Mouse (Mus musculus) MN1 (cell line): ENCODE measurements at regions not wholly inside any gene's neighbourhood (a gene's known extent, or its start where the extent isn't known, plus 50 kb on each side); places are given as distances from the start of the nearest gene placed in this dataset.

Source experiments
- DNase-seq: peaks from one replicate; pipeline ENCODE4 v3.0.0-alpha.2; 2016; ENCODE audit warnings: low spot score

DNA sequence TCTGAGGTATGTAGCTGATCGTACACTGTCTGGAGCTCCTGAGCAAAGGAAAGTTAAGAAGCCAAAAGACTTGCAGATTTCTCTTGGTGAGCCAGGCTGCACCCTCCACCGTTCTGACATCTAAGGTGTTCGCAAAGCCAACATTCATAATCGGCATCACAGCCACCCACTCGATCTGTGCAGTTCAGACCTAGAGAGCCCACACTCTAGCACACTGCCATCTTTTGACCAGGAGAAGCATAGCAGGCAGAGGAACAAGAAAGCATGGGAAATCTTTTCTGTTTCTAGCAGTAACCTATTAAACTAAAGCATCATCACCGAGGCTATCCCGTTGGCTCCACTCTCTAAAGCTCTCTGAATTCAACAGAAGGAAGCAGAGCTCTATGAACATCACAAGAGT, 59.2 kb downstream of the Areg start:
- peak; percentile 11 for DNase-seq

GRCm38 (mm10) chr5:91200448-91200847, 61.0 kb downstream of the Areg start:
- DNase-seq = no peak

- DNase-seq = no peak
Measured at GRCm38 (mm10) chr5:91204225-91205005, 65.0 kb downstream of the Areg start.

- no peak for DNase-seq
Measured at GRCm38 (mm10) chr5:91205350-91205880, 66.0 kb downstream of the Areg start.

- DNase-seq = no peak
Measured at GRCm38 (mm10) chr5:91206569-91207490, 67.4 kb downstream of the Areg start.

GRCm38 (mm10) chr5:91220174-91220573, 80.8 kb downstream of the Areg start:
- no peak for DNase-seq

- no peak for DNase-seq
Measured at GRCm38 (mm10) chr5:91241656-91242055, 102.3 kb downstream of the Areg start.

GRCm38 (mm10) chr5:91247444-91247843, 108.0 kb downstream of the Areg start:
- no peak for DNase-seq

GRCm38 (mm10) chr5:91261895-91262294, 122.5 kb downstream of the Areg start:
- no peak for DNase-seq

DNA sequence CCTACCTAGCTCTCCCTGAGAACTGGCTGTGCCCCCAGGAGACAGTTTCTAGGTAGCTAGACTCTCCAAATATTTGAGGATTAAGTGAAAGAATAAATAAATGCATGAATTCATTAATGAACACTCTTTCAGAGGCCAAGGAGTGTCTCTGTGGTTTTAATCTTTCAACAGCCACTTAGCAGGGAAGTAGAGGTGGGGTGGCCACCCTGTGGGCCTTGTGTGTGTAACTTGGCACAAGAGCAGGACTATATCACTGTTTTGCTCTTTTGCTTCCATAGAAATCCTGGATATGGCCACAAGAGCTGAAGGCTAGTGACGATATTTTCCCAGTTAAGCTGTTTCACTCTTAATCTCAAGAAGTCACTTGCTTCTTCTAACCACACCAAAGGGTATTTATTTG, 123.1 kb downstream of the Areg start:
- no peak for DNase-seq

DNA sequence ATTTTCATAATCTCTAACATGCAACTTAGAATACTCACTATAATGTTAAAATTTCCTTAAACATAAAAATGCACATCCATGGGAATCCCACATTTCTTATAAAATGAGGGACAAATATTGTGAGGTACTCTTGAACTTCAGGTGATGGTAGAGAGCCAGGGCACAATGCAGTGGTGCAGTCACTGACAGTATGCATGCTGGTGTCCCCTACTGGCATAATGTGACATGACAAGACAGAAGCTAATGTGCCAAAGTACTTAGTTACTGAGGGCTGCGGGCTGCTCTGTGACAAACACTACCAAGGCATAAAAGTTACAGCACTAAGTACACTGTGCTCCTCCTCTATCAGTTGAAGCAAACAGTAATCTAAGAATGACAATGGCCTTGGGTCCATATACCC, 131.3 kb downstream of the Areg start:
- DNase-seq = no peak

DNA sequence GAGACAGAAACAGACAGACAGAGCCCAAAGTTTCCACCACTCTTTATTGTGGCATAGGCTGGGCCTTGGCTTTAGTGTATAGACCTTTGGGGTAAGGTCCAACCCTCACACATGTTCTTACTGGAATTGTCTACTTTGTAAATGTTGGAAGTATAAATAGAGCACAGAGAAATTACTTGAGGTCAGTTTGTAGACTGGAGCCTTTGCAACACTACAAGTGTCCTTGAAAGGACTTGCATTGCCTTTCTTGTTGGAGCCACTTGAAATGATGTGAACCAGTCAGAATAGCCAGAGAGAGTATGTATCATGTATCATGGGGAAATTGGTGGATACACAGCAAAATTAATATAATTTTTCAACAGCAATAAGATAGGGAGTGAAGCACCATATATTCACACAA, 131.4 kb downstream of the Btc start:
- DNase-seq = no peak

DNA sequence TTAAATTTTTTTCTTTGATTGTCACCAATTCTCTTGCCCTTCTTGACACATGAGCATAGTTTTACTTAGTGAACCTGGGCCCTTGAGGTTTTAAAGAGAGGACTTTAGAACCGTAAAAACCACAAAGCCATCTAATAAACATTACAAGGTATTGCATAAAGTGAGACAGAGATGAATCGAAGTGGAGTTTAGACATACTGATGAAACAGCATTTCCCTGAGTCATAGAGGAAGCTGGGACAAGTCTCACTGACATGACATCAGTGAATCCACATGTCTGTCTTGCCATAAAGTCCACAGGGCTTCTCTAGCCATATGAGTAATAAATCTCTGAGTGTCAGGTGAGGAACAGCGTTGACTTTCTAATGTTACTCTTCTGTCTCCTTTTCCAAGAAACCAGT, 128.4 kb downstream of the Btc start:
- no peak for DNase-seq

- no peak for DNase-seq
Measured at GRCm38 (mm10) chr5:91278466-91278865, 124.3 kb downstream of the Btc start.

- no peak for DNase-seq
Measured at GRCm38 (mm10) chr5:91279464-91279863, 123.3 kb downstream of the Btc start.

GRCm38 (mm10) chr5:91282969-91283368, 119.8 kb downstream of the Btc start:
- no peak for DNase-seq

GRCm38 (mm10) chr5:91293073-91293472, 109.7 kb downstream of the Btc start:
- no peak for DNase-seq

GRCm38 (mm10) chr5:91294957-91295356, 107.8 kb downstream of the Btc start:
- no peak for DNase-seq

- DNase-seq = no peak
Measured at GRCm38 (mm10) chr5:91297068-91297467, 105.7 kb downstream of the Btc start.

GRCm38 (mm10) chr5:91302114-91302513, 100.7 kb downstream of the Btc start:
- no peak for DNase-seq

DNA sequence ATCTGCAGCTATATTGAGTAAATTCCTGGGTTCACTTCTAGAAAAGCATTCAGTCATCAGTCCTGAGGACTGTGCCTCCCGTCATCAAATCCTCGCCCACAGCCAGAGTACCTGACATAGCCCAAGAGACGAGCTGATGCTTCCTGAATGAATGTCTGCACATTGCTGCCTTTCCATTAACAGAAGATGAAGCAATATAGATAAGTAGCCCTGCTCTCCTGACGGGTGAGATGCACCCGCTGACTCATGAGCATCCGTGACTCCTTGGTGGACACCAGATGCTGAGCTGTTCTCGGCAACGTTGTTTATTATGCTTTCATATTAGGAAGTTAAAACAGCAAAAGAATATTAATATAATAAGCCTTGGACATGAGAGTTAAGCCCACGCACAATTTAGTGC, 99.9 kb downstream of the Btc start:
- peak; percentile 50 for DNase-seq

DNA sequence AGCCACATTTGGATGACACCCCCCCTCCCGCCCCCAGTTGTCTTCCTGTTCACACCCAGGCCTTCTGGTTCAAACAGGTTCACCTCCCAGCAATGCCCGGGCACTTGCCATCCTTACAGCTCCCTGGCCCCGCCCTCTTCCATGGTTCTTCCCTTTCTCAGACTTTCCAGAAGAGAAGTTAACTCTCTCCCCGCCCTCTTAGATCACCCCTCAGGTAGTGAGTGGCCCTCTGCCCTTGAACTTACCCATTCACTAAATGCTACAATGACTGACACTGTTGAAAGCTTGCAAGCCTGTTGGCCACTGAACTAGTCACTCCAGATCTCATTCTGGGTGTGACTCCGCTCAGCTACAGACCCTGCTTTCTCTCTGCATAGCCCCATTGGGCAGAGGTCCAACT, 99.1 kb downstream of the Btc start:
- peak; percentile 24 for DNase-seq

- peak; percentile 7 for DNase-seq
Measured at GRCm38 (mm10) chr5:91307031-91307430, 95.8 kb downstream of the Btc start.
